Mouse (Mus musculus) CD4-positive helper T cell, adult 2 months (primary cell): ENCODE results near the gene Plcz1.

Source experiments
- DNase-seq: peaks from one replicate; pipeline ENCODE4 v3.0.0-alpha.2; 2012; ENCODE audit warnings: low read depth, missing footprints, low spot score

The Plcz1 gene

GRCm38 (mm10) chr6:140041357-140041756, at the start of gene Plcz1:
TSS of gene Plcz1 (minus strand) at chr6:140041457.
- DNase-seq: no peak

- DNase-seq: no peak
Observed at GRCm38 (mm10) chr6:140089855-140090254, 48.6 kb upstream of the Plcz1 start.

- DNase-seq: no peak
Observed at GRCm38 (mm10) chr6:140081739-140082138, 40.5 kb upstream of the Plcz1 start.

- no peak for DNase-seq
Observed at GRCm38 (mm10) chr6:140080933-140081332, 39.7 kb upstream of the Plcz1 start.

- no peak for DNase-seq
Observed at GRCm38 (mm10) chr6:140069177-140069576, 27.9 kb upstream of the Plcz1 start.

GRCm38 (mm10) chr6:140054271-140054928, 13.1 kb upstream of the Plcz1 start:
- DNase-seq: no peak

- DNase-seq: no peak
Observed at GRCm38 (mm10) chr6:140051476-140051875, 10.2 kb upstream of the Plcz1 start.

- no peak for DNase-seq
Observed at GRCm38 (mm10) chr6:140040952-140041351, 305 bp downstream of the Plcz1 start, which contains the start of gene Capza3. TSS of gene Capza3 (plus strand) at chr6:140041252.

- DNase-seq: no peak
Observed at GRCm38 (mm10) chr6:140024404-140024803, 16.9 kb downstream of the Plcz1 start.

- DNase-seq: no peak
Observed at GRCm38 (mm10) chr6:140005181-140005580, 36.1 kb downstream of the Plcz1 start.

GRCm38 (mm10) chr6:139989597-139989996, 51.7 kb downstream of the Plcz1 start:
- no peak for DNase-seq

- no peak for DNase-seq
Observed at GRCm38 (mm10) chr6:139989075-139989474, 52.2 kb downstream of the Plcz1 start.

- DNase-seq: no peak
Observed at GRCm38 (mm10) chr6:139986564-139986963, 54.7 kb downstream of the Plcz1 start.

- no peak for DNase-seq
Observed at GRCm38 (mm10) chr6:139984069-139984468, 57.2 kb downstream of the Plcz1 start.

GRCm38 (mm10) chr6:139981061-139981460, 60.2 kb downstream of the Plcz1 start:
- DNase-seq: no peak

- no peak for DNase-seq
Observed at GRCm38 (mm10) chr6:139978114-139978513, 63.1 kb downstream of the Plcz1 start.

GRCm38 (mm10) chr6:139974668-139975067, 66.6 kb downstream of the Plcz1 start:
- DNase-seq: no peak

- no peak for DNase-seq
Observed at GRCm38 (mm10) chr6:139971608-139972298, 69.5 kb downstream of the Plcz1 start.

GRCm38 (mm10) chr6:139966684-139967083, 74.6 kb downstream of the Plcz1 start:
- DNase-seq: no peak

- no peak for DNase-seq
Observed at GRCm38 (mm10) chr6:139964895-139965294, 76.4 kb downstream of the Plcz1 start.

GRCm38 (mm10) chr6:139963775-139964174, 77.5 kb downstream of the Plcz1 start:
- DNase-seq: no peak

GRCm38 (mm10) chr6:139957531-139958241, 83.6 kb downstream of the Plcz1 start:
- DNase-seq: no peak

- no peak for DNase-seq
Observed at GRCm38 (mm10) chr6:139953596-139953995, 87.7 kb downstream of the Plcz1 start.
